In the genomic region with DNA sequence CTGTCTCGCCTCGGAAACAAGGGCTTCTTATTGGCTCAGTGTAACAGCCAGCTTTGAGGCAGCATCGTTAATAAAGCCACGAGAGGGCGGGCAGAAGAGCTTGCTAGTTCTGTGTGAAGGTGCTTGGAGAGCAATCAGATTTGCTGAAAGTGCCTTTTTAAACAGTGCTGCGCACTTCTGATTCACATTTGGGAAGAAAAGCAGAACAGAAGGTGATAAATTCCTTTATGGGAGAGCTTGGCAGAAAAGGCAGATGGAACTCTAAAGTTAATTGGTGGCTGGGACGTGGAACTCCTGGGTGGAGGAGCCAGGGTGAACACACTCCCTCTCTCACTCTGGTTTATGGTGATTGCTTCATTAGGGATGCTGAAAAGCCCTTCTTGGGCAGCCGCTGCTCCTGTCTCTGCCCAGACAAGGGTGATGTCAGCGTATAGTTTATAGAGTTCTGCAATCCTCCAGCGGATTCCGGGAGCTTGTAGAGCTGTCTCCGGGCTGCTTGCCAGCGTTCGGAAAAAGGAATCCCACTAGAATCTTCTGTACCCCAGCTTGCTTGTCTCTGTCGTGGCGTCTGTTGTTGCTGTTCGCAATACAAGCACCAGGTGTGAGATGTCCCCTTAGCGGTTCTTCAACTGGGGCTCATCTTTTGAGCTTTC, we compare ENCODE assay signal across 8 mouse cellular contexts.
A peak's percentile ranks its signal among the peaks of the same experiment; 100 is the strongest.
DNase-seq lines count a peak whose midpoint lies in the region; ATAC-seq and TF ChIP-seq lines count a peak whose summit lies in the region.

No protein-coding gene starts in this region.

- POLR2A ChIA-PET in Patski (lab: Charles Lee), result interaction anchor here (0.9 to 1.3 kb wide), 4 partner anchors 51 to 70 kb away, joined by 3 to 6 read pairs (median 3); a partner anchor contains a TSS

- no peaks in the 10 kb centered on the region for H3K9me3 ChIP-seq in kidney, embryonic 15.5 days (replicated peaks)
- H3K9me3 ChIP-seq in limb, embryonic 13.5 days, result no peaks in the 10 kb centered on the region

- no peak overlapping the region for H3K9ac ChIP-seq in kidney, embryonic 15.5 days
- no peak overlapping the region for H3K9ac ChIP-seq in limb, embryonic 13.5 days

- WGBS in kidney, embryonic 15.5 days, result 12% methylated on average over 18 of the region's 18 CpGs
- WGBS in limb, embryonic 13.5 days, result 16% methylated on average over 18 of the region's 18 CpGs

- H3K27me3 ChIP-seq in Patski, result no peaks in the 10 kb centered on the region
- H3K27me3 ChIP-seq in kidney, embryonic 15.5 days, result peaks cover 35% of the 10 kb centered on the region
- no peaks in the 10 kb centered on the region; the same call in 1 of the 2 replicates for H3K27me3 ChIP-seq in limb, embryonic 13.5 days

- CTCF ChIA-PET in Patski (lab: Charles Lee), result interaction anchor here (0.8 to 2.1 kb wide), 8 partner anchors 9 to 97 kb away, joined by 3 to 12 read pairs (median 4); no protein-coding TSS in a partner anchor

- in situ Hi-C loops in Patski (cut with MboI; ENCODE audit: low pct_unique_long_range_greater_than_20kb), result loop anchor here (5.0 kb wide), 1 partner anchor 67 kb away; no protein-coding TSS in a partner anchor

- peak overlapping the region; percentile 54; the same call in 1 of the 2 replicates for H3K27ac ChIP-seq in kidney, embryonic 15.5 days
- peak overlapping the region; percentile 73; the same call in 1 of the 2 replicates for H3K27ac ChIP-seq in limb, embryonic 13.5 days

- no peak overlapping the region; the same call in 1 of the 2 replicates for H3K4me3 ChIP-seq in kidney, embryonic 15.5 days (replicated peaks)
- H3K4me3 ChIP-seq in limb, embryonic 13.5 days, result peak overlapping the region; percentile 7

- ATAC-seq in Patski, result peak; percentile 97
- peak; percentile 69 for ATAC-seq in kidney, embryonic 15.5 days (replicated peaks; ENCODE audit: low FRiP score)
- ATAC-seq in limb, embryonic 13.5 days (ENCODE audit: low FRiP score, low read depth), result peak; percentile 75; the same call in 1 of the 2 replicates

- H3K4me1 ChIP-seq in kidney, embryonic 15.5 days, result peaks cover 18% of the 10 kb centered on the region
- peaks cover 30% of the 10 kb centered on the region for H3K4me1 ChIP-seq in limb, embryonic 13.5 days

- TF ChIP-seq CTCF in Patski (IDR thresholded peaks at IDR 0.05), result peak; percentile 49

- DNase-seq in 3T3-L1 (ENCODE audit: low read depth, low spot score) (peak; percentile 49), Patski (ENCODE audit: low read depth, low spot score) (peak; percentile 95)
- peak; percentile 67 for DNase-seq in gastrocnemius, postnatal 10 days
- DNase-seq in right cerebral cortex, postnatal 14 days, result peak; percentile 78
- no peak for DNase-seq in spleen, postnatal 4 days (ENCODE audit: low spot score in 2 of 2)
- DNase-seq in cerebellum, adult 9-11 months, result no peak

- H3K36me3 ChIP-seq in kidney, embryonic 15.5 days, result no peaks in the 10 kb centered on the region
- H3K36me3 ChIP-seq in limb, embryonic 13.5 days, result no peaks in the 10 kb centered on the region

- peak overlapping the region; percentile 47 for H3K4me2 ChIP-seq in kidney, embryonic 15.5 days
- peak overlapping the region; percentile 49 for H3K4me2 ChIP-seq in limb, embryonic 13.5 days (replicated peaks)

Comparison
In these comparisons a context has a peak if more than half of its experiments do, and no peak if none do; other contexts are left out.
1. DNase-seq: peak in 3T3-L1 (single experiment), Patski (single experiment), gastrocnemius, postnatal 10 days (single experiment) and right cerebral cortex, postnatal 14 days (single experiment); none in spleen, postnatal 4 days (0 of 2) and cerebellum, adult 9-11 months (single experiment).
2. Peak in every context shown above with its lines, with median percentiles within 50 percentile points of each other: ATAC-seq.